Mouse (Mus musculus) spleen, adult 2 months (tissue): ENCODE measurements around the gene Gipc1.

Source experiments
- CTCF ChIP-seq: fragments of 200-500 bp; IDR thresholded peaks from 2 replicates; pipeline ENCODE4 v1.5.1; 2011; ENCODE audit warnings: mild to moderate bottlenecking, inconsistent platforms; ENCODE audit not compliant: insufficient read depth, insufficient read length, insufficient replicate concordance; ENCODE audit errors: extremely low read depth
- POLR2A ChIP-seq: fragments of 200-500 bp; IDR thresholded peaks from 2 replicates; pipeline ENCODE4 v1.6.1; 2011; ENCODE audit warnings: low read depth, low read length, inconsistent platforms

GRCm38 (mm10) chr8:83664931-83665625 is 12.6 kb downstream of the Gipc1 start:
- TF ChIP-seq CTCF (no peak), POLR2A (no peak)
